1 mouse cellular context compared by ENCODE assay signal in the genomic region with DNA sequence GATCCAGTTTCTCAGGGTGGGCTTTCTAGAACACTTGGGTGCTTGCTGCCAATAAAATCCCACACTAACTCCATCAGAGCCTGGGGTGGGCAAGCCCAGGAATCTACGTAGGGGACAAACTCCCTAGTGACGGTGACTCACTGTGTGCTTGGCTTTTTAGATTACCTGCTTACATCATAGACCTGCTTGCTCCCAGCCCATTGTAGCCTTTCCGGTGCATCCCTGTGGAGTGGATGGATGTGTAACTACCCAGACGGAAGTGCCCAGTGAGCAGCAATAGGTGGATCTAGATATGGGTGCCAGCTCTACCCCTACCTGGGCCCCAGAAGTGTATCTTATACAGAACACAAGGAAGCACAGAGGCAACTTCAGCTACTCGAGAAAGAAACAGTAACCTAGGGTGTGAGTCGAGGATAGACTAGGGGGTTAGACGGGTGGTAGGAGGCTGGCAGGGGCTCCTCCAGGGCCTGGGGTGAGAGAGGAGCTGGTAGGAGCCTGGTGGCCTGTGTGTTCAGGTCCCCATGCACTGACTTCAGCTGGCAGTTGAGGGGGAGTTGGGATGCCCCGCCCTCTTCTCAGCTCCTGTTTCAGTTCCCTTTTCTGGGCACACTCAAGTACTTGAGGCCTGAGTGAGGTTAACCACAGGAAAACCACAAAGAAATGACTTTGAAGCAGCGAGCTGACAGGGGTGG.
TF ChIP-seq lines count a peak whose summit lies in the region.

No protein-coding gene starts in this region.

TF ChIP-seq in CH12.LX, 34 proteins besides CTCF, POLR2A, EP300 and RAD21 (continued from another document):
- TF ChIP-seq TCF12 (IDR thresholded peaks at IDR 0.05; ENCODE audit: low read depth, low read length) (peak; percentile 71; the same call in 1 of the 2 replicates), BHLHE40 (IDR thresholded peaks at IDR 0.05; ENCODE audit: low read depth, low read length) (peak; percentile 98)
